ENCODE assay signal across 8 mouse cellular contexts in the genomic region with DNA sequence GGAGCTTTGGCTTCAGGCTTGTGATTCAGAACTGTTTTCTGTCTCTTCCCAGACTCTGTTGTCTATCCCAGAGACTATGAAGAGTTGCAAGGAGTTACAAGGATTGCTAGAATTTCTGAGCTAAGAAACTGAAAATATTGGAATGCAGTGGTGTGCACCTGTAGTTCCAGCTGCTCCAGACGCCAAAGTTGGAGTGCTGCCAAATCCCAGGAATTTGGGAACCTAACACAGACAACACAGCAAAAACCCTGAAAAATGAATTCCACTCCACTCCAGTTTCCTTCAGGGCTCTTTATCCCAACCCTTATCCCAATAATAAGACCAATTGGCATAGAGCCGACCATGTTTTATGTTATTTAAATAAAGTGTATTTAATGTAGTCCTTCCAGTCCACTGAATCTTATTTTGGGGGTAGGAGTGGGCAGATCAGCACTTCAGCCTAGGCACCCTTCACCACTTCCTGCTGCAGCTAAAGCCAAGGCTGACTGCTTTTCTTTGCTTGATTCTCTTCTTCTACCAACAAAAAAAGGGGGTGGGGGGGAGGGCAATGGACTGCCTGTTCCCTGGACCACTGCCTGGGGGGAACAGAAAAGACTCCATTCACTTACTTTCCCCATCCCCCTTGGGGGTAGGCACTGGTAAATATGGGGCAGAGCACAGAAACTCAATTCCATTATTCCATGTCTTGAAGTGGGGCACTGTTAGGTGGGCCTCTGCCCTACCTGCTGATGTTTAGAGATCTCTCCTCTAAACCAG. TPM values are rescaled to one million over a fixed set of nuclear protein-coding genes. Genes with fewer than 3 reads are reported as not detected.
DNase-seq lines count a peak whose midpoint lies in the region; ATAC-seq and TF ChIP-seq lines count a peak whose summit lies in the region.

No protein-coding gene starts in this region.

- no peak overlapping the region for H3K4me3 ChIP-seq in lung, embryonic 14.5 days (ENCODE audit: low read depth, low read length)
- H3K4me3 ChIP-seq in hindbrain, embryonic 16.5 days (ENCODE audit: low read length) = peak overlapping the region; percentile 39
- peak overlapping the region; percentile 30 for H3K4me3 ChIP-seq in neural tube, embryonic 13.5 days

- H3K4me2 ChIP-seq in lung, embryonic 14.5 days = peak overlapping the region; percentile 42
- H3K4me2 ChIP-seq in hindbrain, embryonic 16.5 days (ENCODE audit: low read length) = peak overlapping the region; percentile 42
- H3K4me2 ChIP-seq in neural tube, embryonic 13.5 days = peak overlapping the region; percentile 50

- H3K36me3 ChIP-seq in lung, embryonic 14.5 days (ENCODE audit: insufficient read depth) = peaks cover 55% of the 10 kb centered on the region
- no peaks in the 10 kb centered on the region; the same call in 1 of the 2 replicates for H3K36me3 ChIP-seq in hindbrain, embryonic 16.5 days (ENCODE audit: control insufficient read depth, insufficient read depth, low read length)
- peaks cover 16% of the 10 kb centered on the region; the same call in 1 of the 2 replicates for H3K36me3 ChIP-seq in neural tube, embryonic 13.5 days

- H3K27ac ChIP-seq in lung, embryonic 14.5 days (ENCODE audit: low read depth) = peak overlapping the region; percentile 43; the same call in 1 of the 2 replicates
- H3K27ac ChIP-seq in hindbrain, embryonic 16.5 days (ENCODE audit: low read depth, low read length) = peak overlapping the region; percentile 76
- H3K27ac ChIP-seq in neural tube, embryonic 13.5 days (replicated peaks) = peak overlapping the region; percentile 80

- no peaks in the 10 kb centered on the region for H3K9me3 ChIP-seq in lung, embryonic 14.5 days (ENCODE audit: low read depth, low read length)
- no peaks in the 10 kb centered on the region for H3K9me3 ChIP-seq in hindbrain, embryonic 16.5 days (ENCODE audit: control insufficient read depth, low read length)
- H3K9me3 ChIP-seq in neural tube, embryonic 13.5 days = no peaks in the 10 kb centered on the region

- 35% methylated on average over 2 of the region's 2 CpGs for WGBS in lung, embryonic 14.5 days
- 52% methylated on average over 2 of the region's 2 CpGs for WGBS in hindbrain, embryonic 16.5 days
- WGBS in neural tube, embryonic 13.5 days = 61% methylated on average over 2 of the region's 2 CpGs

- H3K27me3 ChIP-seq in lung, embryonic 14.5 days (ENCODE audit: insufficient read depth, low read length) = no peaks in the 10 kb centered on the region
- no peaks in the 10 kb centered on the region for H3K27me3 ChIP-seq in hindbrain, embryonic 16.5 days (replicated peaks; ENCODE audit: control insufficient read depth, insufficient read depth, low read length)
- H3K27me3 ChIP-seq in neural tube, embryonic 13.5 days = no peaks in the 10 kb centered on the region

- peak; percentile 29 for DNase-seq in gastrocnemius, postnatal 10 days
- DNase-seq in gastrocnemius, postnatal 25 days = no peak
- DNase-seq in lung, embryonic 14.5 days = peak; percentile 68
- DNase-seq in lung, postnatal 4 days = no peak
- DNase-seq in adrenal gland, postnatal 25 days = no peak

- no peak for TF ChIP-seq CTCF in lung, embryonic 14.5 days (IDR thresholded peaks at IDR 0.05; ENCODE audit: low read depth)

- H3K9ac ChIP-seq in lung, embryonic 14.5 days = no peak overlapping the region
- peak overlapping the region; percentile 47 for H3K9ac ChIP-seq in hindbrain, embryonic 16.5 days (ENCODE audit: low read depth, low read length)
- 0 out of 2 replicates have a peak overlapping the region, but pooled peaks have one; percentile 55 for H3K9ac ChIP-seq in neural tube, embryonic 13.5 days

- 0 out of 2 replicates have a peak, but pooled peaks have one; percentile 6 for ATAC-seq in lung, embryonic 14.5 days (ENCODE audit: insufficient read depth)
- ATAC-seq in hindbrain, embryonic 16.5 days = peak; percentile 82
- peak; percentile 57 for ATAC-seq in neural tube, embryonic 13.5 days (ENCODE audit: low read depth)
- ATAC-seq in erythroid progenitor cell, adult 5-6 weeks (replicated peaks; ENCODE audit: low FRiP score, poor library complexity, severe bottlenecking) = no peak

- H3K4me1 ChIP-seq in lung, embryonic 14.5 days (ENCODE audit: insufficient read depth) = peaks cover 7% of the 10 kb centered on the region; the same call in 1 of the 2 replicates
- H3K4me1 ChIP-seq in hindbrain, embryonic 16.5 days (ENCODE audit: control insufficient read depth, insufficient read depth, low read depth, low read length) = peaks cover 3% of the 10 kb centered on the region; the same call in 1 of the 2 replicates
- peaks cover 35% of the 10 kb centered on the region for H3K4me1 ChIP-seq in neural tube, embryonic 13.5 days (replicated peaks)

RNA-seq across cellular contexts. Expression of a gene that starts 0.5 kb away (rescaled TPM):
- total RNA-seq in gastrocnemius, postnatal 10 days (2021) = 1 to 10 TPM; 1.9 to 2.0 TPM
- total RNA-seq in gastrocnemius, postnatal 25 days (2021) = 1 to 10 TPM; 2.5 to 2.6 TPM
- 4.4 and 5.0 TPM in 2 replicates for polyA plus RNA-seq in lung, embryonic 14.5 days (2014; fragmentation: Nextera tagmentation; extraction: Ambion mirVana)
- 390 and 562 TPM in 2 replicates for polyA plus RNA-seq in hindbrain, embryonic 16.5 days (2015; fragmentation: Nextera tagmentation; extraction: Ambion mirVana)
- polyA plus RNA-seq in neural tube, embryonic 13.5 days (2015; fragmentation: Nextera tagmentation; extraction: Ambion mirVana) = 143 and 149 TPM in 2 replicates
- total RNA-seq in adrenal gland, postnatal 25 days (2021) = 20.9 and 23.2 TPM in 2 replicates
- total RNA-seq in erythroid progenitor cell, adult 5-6 weeks (2015; ENCODE audit: low replicate concordance) = 1.3 and 16.2 TPM in 2 replicates
- total RNA-seq in erythroid progenitor cell, adult 5-6 weeks (2017; ENCODE audit: low replicate concordance) = 2.4 and 3.0 TPM in 2 replicates

RNA-seq across cellular contexts. Expression of a gene that starts 6.0 kb away (rescaled TPM):
- 10 to 100 TPM; 24.9 to 25.5 TPM for total RNA-seq in gastrocnemius, postnatal 10 days (2021)
- 10 to 100 TPM; 18.3 to 20.4 TPM for total RNA-seq in gastrocnemius, postnatal 25 days (2021)
- 69.9 and 76.0 TPM in 2 replicates for polyA plus RNA-seq in lung, embryonic 14.5 days (2014; fragmentation: Nextera tagmentation; extraction: Ambion mirVana)
- polyA plus RNA-seq in hindbrain, embryonic 16.5 days (2015; fragmentation: Nextera tagmentation; extraction: Ambion mirVana) = 101 and 107 TPM in 2 replicates
- 79.6 and 79.7 TPM in 2 replicates for polyA plus RNA-seq in neural tube, embryonic 13.5 days (2015; fragmentation: Nextera tagmentation; extraction: Ambion mirVana)
- 57.0 and 63.2 TPM in 2 replicates for total RNA-seq in adrenal gland, postnatal 25 days (2021)
- total RNA-seq in erythroid progenitor cell, adult 5-6 weeks (2015; ENCODE audit: low replicate concordance) = 7.2 and 14.3 TPM in 2 replicates
- 3.6 and 3.9 TPM in 2 replicates for total RNA-seq in erythroid progenitor cell, adult 5-6 weeks (2017; ENCODE audit: low replicate concordance)

RNA-seq across cellular contexts. Expression of a gene that starts 20.9 kb away (rescaled TPM):
- total RNA-seq in gastrocnemius, postnatal 10 days (2021) = 10 to 100 TPM in 1 of 2 experiments, 1 to 10 TPM in 1; 7.1 to 11.3 TPM
- 1 to 10 TPM; 3.1 to 4.2 TPM for total RNA-seq in gastrocnemius, postnatal 25 days (2021)
- 54.2 and 59.8 TPM in 2 replicates for polyA plus RNA-seq in lung, embryonic 14.5 days (2014; fragmentation: Nextera tagmentation; extraction: Ambion mirVana)
- 10.5 and 11.2 TPM in 2 replicates for polyA plus RNA-seq in hindbrain, embryonic 16.5 days (2015; fragmentation: Nextera tagmentation; extraction: Ambion mirVana)
- polyA plus RNA-seq in neural tube, embryonic 13.5 days (2015; fragmentation: Nextera tagmentation; extraction: Ambion mirVana) = 7.0 and 8.2 TPM in 2 replicates
- 9.5 and 10.7 TPM in 2 replicates for total RNA-seq in adrenal gland, postnatal 25 days (2021)
- total RNA-seq in erythroid progenitor cell, adult 5-6 weeks (2015; ENCODE audit: low replicate concordance) = 234 and 259 TPM in 2 replicates
- total RNA-seq in erythroid progenitor cell, adult 5-6 weeks (2017; ENCODE audit: low replicate concordance) = 464 and 490 TPM in 2 replicates

RNA-seq across cellular contexts. Expression of a gene that starts 21.0 kb away (rescaled TPM):
- 10 to 100 TPM; 26.2 to 28.4 TPM for total RNA-seq in gastrocnemius, postnatal 10 days (2021)
- total RNA-seq in gastrocnemius, postnatal 25 days (2021) = 10 to 100 TPM in 1 of 2 experiments, 1 to 10 TPM in 1; 8.4 to 10.5 TPM
- 36.8 and 43.1 TPM in 2 replicates for polyA plus RNA-seq in lung, embryonic 14.5 days (2014; fragmentation: Nextera tagmentation; extraction: Ambion mirVana)
- polyA plus RNA-seq in hindbrain, embryonic 16.5 days (2015; fragmentation: Nextera tagmentation; extraction: Ambion mirVana) = 86.5 and 91.1 TPM in 2 replicates
- 80.0 and 81.9 TPM in 2 replicates for polyA plus RNA-seq in neural tube, embryonic 13.5 days (2015; fragmentation: Nextera tagmentation; extraction: Ambion mirVana)
- total RNA-seq in adrenal gland, postnatal 25 days (2021) = 27.3 and 45.5 TPM in 2 replicates
- total RNA-seq in erythroid progenitor cell, adult 5-6 weeks (2015; ENCODE audit: low replicate concordance) = 17.2 and 20.9 TPM in 2 replicates
- total RNA-seq in erythroid progenitor cell, adult 5-6 weeks (2017; ENCODE audit: low replicate concordance) = 7.9 and 8.3 TPM in 2 replicates

RNA-seq across cellular contexts. Expression of a gene that starts 31.6 kb away (rescaled TPM):
- total RNA-seq in gastrocnemius, postnatal 10 days (2021) = under 1 TPM; 0.36 to 0.59 TPM
- 1 to 10 TPM in 1 of 2 experiments, under 1 TPM in 1; 0.82 to 1.4 TPM for total RNA-seq in gastrocnemius, postnatal 25 days (2021)
- 0.45 and 0.66 TPM in 2 replicates for polyA plus RNA-seq in lung, embryonic 14.5 days (2014; fragmentation: Nextera tagmentation; extraction: Ambion mirVana)
- 0.16 and 0.40 TPM in 2 replicates for polyA plus RNA-seq in hindbrain, embryonic 16.5 days (2015; fragmentation: Nextera tagmentation; extraction: Ambion mirVana)
- polyA plus RNA-seq in neural tube, embryonic 13.5 days (2015; fragmentation: Nextera tagmentation; extraction: Ambion mirVana) = 0.19 and 0.25 TPM in 2 replicates
- total RNA-seq in adrenal gland, postnatal 25 days (2021) = 1.3 and 1.7 TPM in 2 replicates
- not detected in 2 replicates for total RNA-seq in erythroid progenitor cell, adult 5-6 weeks (2015; ENCODE audit: low replicate concordance)
- total RNA-seq in erythroid progenitor cell, adult 5-6 weeks (2017; ENCODE audit: low replicate concordance) = not detected in 2 replicates

Comparison
In these comparisons a context has a peak if more than half of its experiments do, and no peak if none do; other contexts are left out.
1. DNase-seq: peak in gastrocnemius, postnatal 10 days (single experiment) and lung, embryonic 14.5 days (single experiment); none in gastrocnemius, postnatal 25 days (single experiment), lung, postnatal 4 days (0 of 2) and adrenal gland, postnatal 25 days (single experiment).
2. RNA of a gene that starts 20.9 kb away (total RNA-seq): 234 to 490 TPM in erythroid progenitor cell, adult 5-6 weeks; 7.1 to 11.3 TPM in gastrocnemius, postnatal 10 days, 9.5 to 10.7 TPM in adrenal gland, postnatal 25 days and 3.1 to 4.2 TPM in gastrocnemius, postnatal 25 days; every median in the first group is over 10 times any median in the second.
3. Peak in every context shown above with its lines, with median percentiles within 50 percentile points of each other: H3K27ac ChIP-seq and H3K4me2 ChIP-seq.